Mouse (Mus musculus) ES-Bruce4 (cell line): ENCODE measurements around the gene Slc35a3.

Source experiments
- CTCF ChIP-seq: IDR thresholded peaks from one replicate; pipeline ENCODE4 v1.8.1; 2011; ENCODE audit warnings: low read depth, low read length
- EP300 ChIP-seq: IDR thresholded peaks from 2 replicates; pipeline ENCODE4 v1.6.1; 2011; ENCODE audit warnings: low read depth, low read length; ENCODE audit not compliant: insufficient read depth
- POLR2A ChIP-seq: IDR thresholded peaks from one replicate; pipeline ENCODE4 v1.8.1; 2011; ENCODE audit warnings: low read length; ENCODE audit not compliant: insufficient read depth

DNA sequence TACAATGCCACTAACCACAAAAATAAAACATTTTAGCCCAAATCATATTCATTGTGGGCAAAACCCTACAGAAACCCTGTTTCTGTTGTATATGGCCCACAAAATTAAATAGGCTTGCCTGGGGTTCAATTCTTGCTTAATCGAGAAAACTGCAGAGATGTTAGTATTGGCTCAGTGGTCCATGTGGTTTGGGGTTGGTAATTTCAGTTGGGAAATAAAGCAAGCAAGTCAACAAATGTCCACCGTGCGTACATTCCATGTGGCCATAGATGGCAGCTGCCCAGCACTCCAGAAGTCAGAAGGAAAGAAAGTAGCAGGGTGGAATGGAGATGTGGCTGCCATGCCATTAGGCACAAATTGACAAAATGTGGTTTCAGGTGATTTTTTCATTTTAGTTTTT, 79.7 kb downstream of the Slc35a3 start:
- TF ChIP-seq CTCF (no peak), EP300 (no peak), POLR2A (no peak)
